Comparison of ENCODE assay signal across 16 mouse cellular contexts in the genomic region with DNA sequence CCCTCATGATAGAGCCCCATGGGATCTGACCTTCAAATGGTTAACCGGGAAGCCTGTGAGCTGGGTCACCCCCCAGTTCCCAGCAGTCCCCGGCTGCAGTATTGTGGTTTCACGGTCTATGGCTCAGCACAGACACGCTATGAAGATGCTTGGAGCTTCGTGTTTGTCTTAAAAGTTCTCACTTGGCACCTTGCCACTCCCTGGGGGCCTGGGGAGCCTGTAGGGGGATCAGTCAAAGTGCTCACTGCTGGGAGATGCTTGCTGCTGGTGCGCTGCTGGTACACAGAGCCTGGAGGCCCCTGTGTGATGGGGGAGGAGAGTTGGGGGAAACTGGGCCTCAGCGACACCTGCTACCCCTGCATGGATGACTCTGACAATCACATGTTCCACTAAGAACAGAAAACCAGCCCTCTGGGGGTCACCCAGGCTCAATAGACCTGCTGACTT. TPM values are rescaled to one million over a fixed set of nuclear protein-coding genes. Genes with fewer than 3 reads are reported as not detected.
DNase-seq lines count a peak whose midpoint lies in the region.
"Had no signal": no experiment of that assay in that cellular context is flagged by ENCODE, and none has a peak within 500 bp of the region (broad histone marks: within the 10 kb centered on the region; RNA-seq: fewer than 3 reads in every experiment).

No protein-coding gene starts in this region.

- H3K4me1 ChIP-seq in forebrain, embryonic 10.5 days = peaks cover 28% of the 10 kb centered on the region

- H3K9me3 ChIP-seq in forebrain, embryonic 10.5 days = no peaks in the 10 kb centered on the region
- H3K9me3 ChIP-seq: neural tube, embryonic 15.5 days had no signal

- peak; percentile 42 for DNase-seq in kidney, postnatal 10 days
- DNase-seq in kidney, adult 18-20 months = no peak
- DNase-seq in A20 (ENCODE audit: low read depth, low spot score) = peak; percentile 88
- peak; percentile 23 for DNase-seq in NIH3T3 (ENCODE audit: low read depth)
- DNase-seq in spleen, postnatal 4 days (ENCODE audit: low spot score in 2 of 2) = peak; percentile 67 to 75
- no peak for DNase-seq in adrenal gland, adult 18-20 months (ENCODE audit: low spot score in 2 of 2)
- no peak for DNase-seq in forebrain, embryonic 10.5 days (ENCODE audit: extremely low spot score, low spot score)
- no peak for DNase-seq in urinary bladder, postnatal 25 days (ENCODE audit: low spot score)
- DNase-seq: cerebellum, adult 18-20 months; kidney, adult 9 months; layer of hippocampus, adult 9-11 months; left cerebral cortex, postnatal 4 days had no signal

- no peak overlapping the region for H3K27ac ChIP-seq in forebrain, embryonic 10.5 days
- H3K27ac ChIP-seq: neural tube, embryonic 15.5 days had no signal

- WGBS in forebrain, embryonic 10.5 days = 81% methylated on average over 7 of the region's 7 CpGs

- no peak overlapping the region for H3K4me3 ChIP-seq in forebrain, embryonic 10.5 days
- H3K4me3 ChIP-seq: neural tube, embryonic 15.5 days had no signal

- H3K27me3 ChIP-seq in forebrain, embryonic 10.5 days (ENCODE audit: poor library complexity, severe bottlenecking) = peaks cover 54% of the 10 kb centered on the region

- no peaks in the 10 kb centered on the region for H3K36me3 ChIP-seq in forebrain, embryonic 10.5 days (replicated peaks)
- H3K36me3 ChIP-seq: neural tube, embryonic 15.5 days had no signal

RNA-seq across cellular contexts. Expression of gene Lrrc32, which starts 2.6 kb away (rescaled TPM):
- total RNA-seq in adrenal gland, adult 18-20 months (2021) = 10 to 100 TPM; 12.7 to 28.1 TPM
- polyA plus RNA-seq in forebrain, embryonic 10.5 days (2016; fragmentation: Nextera tagmentation; extraction: Ambion mirVana) = 4.7 and 4.8 TPM in 2 replicates

RNA-seq across cellular contexts. Expression of gene Gucy2d, which starts 46.3 kb away (rescaled TPM):
- not detected for total RNA-seq in adrenal gland, adult 18-20 months (2021)
- not detected in 2 replicates for polyA plus RNA-seq in forebrain, embryonic 10.5 days (2016; fragmentation: Nextera tagmentation; extraction: Ambion mirVana)
- polyA plus RNA-seq: CD4-positive, CD25-positive, alpha-beta regulatory T cell, adult 4 months; frontal cortex, adult 2 months; liver, embryonic 16.5 days had no signal

Comparison
In these comparisons a context has a peak if more than half of its experiments do, and no peak if none do; other contexts are left out.
1. DNase-seq: peak in kidney, postnatal 10 days (single experiment), A20 (single experiment), NIH3T3 (single experiment) and spleen, postnatal 4 days (2 of 2); none in kidney, adult 18-20 months (single experiment), adrenal gland, adult 18-20 months (0 of 2), forebrain, embryonic 10.5 days (single experiment) and urinary bladder, postnatal 25 days (single experiment).